Mouse (Mus musculus) embryonic facial prominence, embryonic 14.5 days (tissue): ENCODE results near the gene Rom1. TPM values are rescaled to one million over a fixed set of nuclear protein-coding genes. Genes with fewer than 3 reads are reported as not detected.

Source experiments
- ATAC-seq: fragments of 200-750 bp; cut with Nextera tagmentation; 2 replicates; pipeline ENCODE4 v1.8.0; 2017; ENCODE audit warnings: low read depth, moderate number of reproducible peaks, moderate TSS enrichment
- DNase-seq: peaks from one replicate; pipeline ENCODE4 v3.0.0-alpha.2; 2015; ENCODE audit warnings: low spot score
- H3K27ac ChIP-seq: fragments of 300-500 bp; sonication (generic); replicated peaks from 2 replicates; pipeline ENCODE4 v1.5.1; 2014; ENCODE audit warnings: low read depth, mild to moderate bottlenecking, low read length, moderate library complexity
- H3K27me3 ChIP-seq: fragments of 300-500 bp; sonication (generic); replicated peaks from 2 replicates; pipeline ENCODE4 v1.6.1; 2014; ENCODE audit warnings: low read length; ENCODE audit not compliant: control insufficient read depth, insufficient read depth
- H3K36me3 ChIP-seq: fragments of 300-500 bp; sonication (generic); 2 replicates; pipeline ENCODE4 v1.6.1; 2014; ENCODE audit warnings: low read length, mixed read lengths; ENCODE audit not compliant: control insufficient read depth, insufficient read depth
- H3K4me1 ChIP-seq: fragments of 300-500 bp; sonication (generic); 2 replicates; pipeline ENCODE4 v1.6.1; 2014; ENCODE audit warnings: antibody characterized with exemption, low read length; ENCODE audit not compliant: control insufficient read depth, insufficient read depth
- H3K4me2 ChIP-seq: fragments of 300-500 bp; sonication (generic); 2 replicates; pipeline ENCODE4 v1.6.1; 2014; ENCODE audit warnings: low read depth, mild to moderate bottlenecking, low read length, moderate library complexity, mixed read lengths
- H3K4me3 ChIP-seq: fragments of 300-500 bp; sonication (generic); 2 replicates; pipeline ENCODE4 v1.5.1; 2014; ENCODE audit warnings: low read depth, mild to moderate bottlenecking, low read length
- H3K9ac ChIP-seq: fragments of 300-500 bp; sonication (generic); 2 replicates; pipeline ENCODE4 v1.6.1; 2014; ENCODE audit warnings: low read depth, mild to moderate bottlenecking, low read length, moderate library complexity, mixed read lengths
- H3K9me3 ChIP-seq: fragments of 300-500 bp; sonication (generic); 2 replicates; pipeline ENCODE4 v1.6.1; 2016; ENCODE audit warnings: low read length; ENCODE audit not compliant: control insufficient read depth
- WGBS: fragments of 180-500 bp; shearing (Covaris S2); extraction: QIAGEN DNeasy Blood & Tissue Kit; methylation state at CpG from one replicate; pipeline ENCODE4 v1.1.7; 2014; 5-methylcytosine and 5-hydroxymethylcytosine counted together
- polyA plus RNA-seq: library from polyadenylated mRNA; unstranded; fragments of >200 nt; fragmentation: Nextera tagmentation; extraction: Ambion mirVana; gene quantifications from 2 replicates; pipeline ENCODE4 v1.2.1, GENCODE M21; 2014

Rom1 gene
- polyA plus RNA-seq, 1 experiment from 2014 or later = 2.2 TPM

GRCm38 (mm10) chr19:8946929-8947328, 17.8 kb upstream of the Rom1 start:
- 83% methylated on average over 7 of the region's 7 CpGs for WGBS
- no peak overlapping the region for H3K27ac ChIP-seq
- no peak for ATAC-seq
- no peak overlapping the region for H3K4me2 ChIP-seq
- H3K9me3 ChIP-seq = no peaks in the 10 kb centered on the region
- DNase-seq = no peak
- H3K27me3 ChIP-seq = no peaks in the 10 kb centered on the region
- peaks cover 20% of the 10 kb centered on the region; the same call in 1 of the 2 replicates for H3K4me1 ChIP-seq
- H3K36me3 ChIP-seq = peaks cover 84% of the 10 kb centered on the region
- H3K9ac ChIP-seq = no peak overlapping the region
- H3K4me3 ChIP-seq = no peak overlapping the region

GRCm38 (mm10) chr19:8945251-8945650, 16.1 kb upstream of the Rom1 start:
- ATAC-seq (no peak), DNase-seq (no peak)
- Histone ChIP-seq H3K36me3 (peaks cover 71% of the 10 kb centered on the region), H3K4me3 (peak overlapping the region; percentile 97), H3K9me3 (no peaks in the 10 kb centered on the region), H3K27ac (peak overlapping the region; percentile 23; the same call in 1 of the 2 replicates), H3K27me3 (no peaks in the 10 kb centered on the region), H3K4me2 (peak overlapping the region; percentile 61), H3K9ac (peak overlapping the region; percentile 53), H3K4me1 (peaks cover 27% of the 10 kb centered on the region; the same call in 1 of the 2 replicates)
- 66% methylated on average over 6 of the region's 6 CpGs for WGBS

GRCm38 (mm10) chr19:8944750-8945149, 15.6 kb upstream of the Rom1 start:
- Histone ChIP-seq H3K27me3 (no peaks in the 10 kb centered on the region), H3K9ac (peak overlapping the region; percentile 53), H3K9me3 (no peaks in the 10 kb centered on the region), H3K4me3 (peak overlapping the region; percentile 97), H3K27ac (peak overlapping the region; percentile 23), H3K4me1 (peaks cover 27% of the 10 kb centered on the region; the same call in 1 of the 2 replicates), H3K36me3 (peaks cover 69% of the 10 kb centered on the region), H3K4me2 (peak overlapping the region; percentile 61)
- ATAC-seq (no peak), DNase-seq (peak; percentile 87)
- WGBS = 14% methylated on average over 5 of the region's 5 CpGs

GRCm38 (mm10) chr19:8944062-8944461, 14.9 kb upstream of the Rom1 start:
- Histone ChIP-seq H3K27me3 (no peaks in the 10 kb centered on the region), H3K9me3 (no peaks in the 10 kb centered on the region), H3K4me1 (peaks cover 27% of the 10 kb centered on the region; the same call in 1 of the 2 replicates), H3K4me3 (peak overlapping the region; percentile 97), H3K9ac (peak overlapping the region; percentile 53), H3K36me3 (peaks cover 65% of the 10 kb centered on the region), H3K27ac (peak overlapping the region; percentile 58), H3K4me2 (peak overlapping the region; percentile 61)
- WGBS = 50% methylated on average over 5 of the region's 5 CpGs
- ATAC-seq = no peak
- peak; percentile 80 for DNase-seq

GRCm38 (mm10) chr19:8943047-8943446, 13.9 kb upstream of the Rom1 start:
- Histone ChIP-seq H3K9me3 (no peaks in the 10 kb centered on the region), H3K27ac (peak overlapping the region; percentile 98), H3K9ac (peak overlapping the region; percentile 99), H3K4me2 (peak overlapping the region; percentile 61), H3K4me3 (peak overlapping the region; percentile 97), H3K4me1 (peaks cover 27% of the 10 kb centered on the region; the same call in 1 of the 2 replicates), H3K27me3 (no peaks in the 10 kb centered on the region), H3K36me3 (peaks cover 64% of the 10 kb centered on the region)
- DNase-seq (no peak), ATAC-seq (no peak)
- WGBS = 54% methylated on average over 2 of the region's 2 CpGs

- H3K4me2 ChIP-seq = peak overlapping the region; percentile 61
- DNase-seq (peak; percentile 50), ATAC-seq (peak; percentile 50)
- H3K9ac ChIP-seq = peak overlapping the region; percentile 99
- under 1% methylated on average over 43 of the region's 46 CpGs for WGBS
- H3K4me3 ChIP-seq = peak overlapping the region; percentile 97
- H3K9me3 ChIP-seq = no peaks in the 10 kb centered on the region
- H3K4me1 ChIP-seq = peaks cover 27% of the 10 kb centered on the region; the same call in 1 of the 2 replicates
- peaks cover 64% of the 10 kb centered on the region for H3K36me3 ChIP-seq
- peak overlapping the region; percentile 98 for H3K27ac ChIP-seq
- no peaks in the 10 kb centered on the region for H3K27me3 ChIP-seq
These were observed 13.3 kb upstream of the Rom1 start for GRCm38 (mm10) chr19:8942276-8942964.

GRCm38 (mm10) chr19:8941515-8942217, 12.5 kb upstream of the Rom1 start, which contains the start of gene Mta2:
Gene Mta2, plus strand, starts transcription at chr19:8941875.
- peaks cover 65% of the 10 kb centered on the region for H3K36me3 ChIP-seq

GRCm38 (mm10) chr19:8941136-8941514, 12.0 kb upstream of the Rom1 start:
- peak overlapping the region; percentile 66 for H3K9ac ChIP-seq
- peaks cover 65% of the 10 kb centered on the region for H3K36me3 ChIP-seq
- H3K27me3 ChIP-seq = no peaks in the 10 kb centered on the region
- ATAC-seq (no peak; the same call in 1 of the 2 replicates), DNase-seq (no peak)
- 41% methylated on average over 10 of the region's 10 CpGs for WGBS
- peak overlapping the region; percentile 61 for H3K4me2 ChIP-seq
- H3K4me1 ChIP-seq = peaks cover 27% of the 10 kb centered on the region; the same call in 1 of the 2 replicates
- H3K9me3 ChIP-seq = no peaks in the 10 kb centered on the region
- H3K4me3 ChIP-seq = peak overlapping the region; percentile 97
- peak overlapping the region; percentile 98 for H3K27ac ChIP-seq

More at GRCm38 (mm10) chr19:8941515-8942217, 12.5 kb upstream of the Rom1 start, which contains the start of gene Mta2:
- no peaks in the 10 kb centered on the region for H3K9me3 ChIP-seq
- peaks cover 27% of the 10 kb centered on the region; the same call in 1 of the 2 replicates for H3K4me1 ChIP-seq
- WGBS = under 1% methylated on average over 39 of the region's 64 CpGs
- peak; percentile 98 for DNase-seq
- H3K27ac ChIP-seq = peak within 1 kb of the TSS; percentile 98
- H3K9ac ChIP-seq = peak within 1 kb of the TSS; percentile 99
- peak; percentile 95 for ATAC-seq
- peak within 1 kb of the TSS; percentile 97 for H3K4me3 ChIP-seq
- H3K27me3 ChIP-seq = no peaks in the 10 kb centered on the region
- H3K4me2 ChIP-seq = peak within 1 kb of the TSS; percentile 61
